Mouse (Mus musculus): ENCODE results near the gene Kif3c.

GRCm38 (mm10) chr12:3319377-3319776, 45.6 kb upstream of the Kif3c start:
- TF ChIP-seq POLR2A (IDR thresholded peaks at IDR 0.05; ENCODE audit: insufficient read depth, low read depth, low read length) (no peak), EP300 (IDR thresholded peaks at IDR 0.05; ENCODE audit: insufficient read depth, low read depth, low read length) (no peak)

All from heart, adult 2 months (tissue).